Mouse (Mus musculus) urinary bladder, postnatal 25 days (tissue): Measurements from ENCODE around the gene Spsb1.
A peak's percentile ranks its signal among the peaks of the same experiment; 100 is the strongest.

Experiments
- DNase-seq: peaks from one replicate; pipeline ENCODE4 v3.0.0; 2022; ENCODE audit warnings: low spot score

Gene Spsb1

DNA sequence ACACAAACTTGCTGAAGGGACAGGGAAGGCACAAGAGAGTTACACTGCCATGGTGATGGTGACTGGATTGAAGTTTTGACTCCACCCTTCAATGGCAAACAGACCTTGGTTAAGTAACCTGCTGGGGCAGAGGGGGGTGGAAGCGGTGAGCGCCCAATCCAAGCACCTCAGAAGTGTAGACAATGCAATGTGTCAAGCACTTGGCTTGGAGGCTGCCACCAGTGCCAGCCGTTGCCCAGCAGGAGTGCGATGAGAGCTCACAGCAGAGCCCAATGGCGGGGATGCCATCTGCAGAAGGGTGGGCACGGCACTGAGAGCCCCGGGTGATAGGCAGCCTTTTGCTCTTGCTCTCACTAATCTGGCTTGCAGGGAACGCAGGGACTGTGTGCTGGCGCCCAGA is 2.6 kb downstream of the Spsb1 start:
- DNase-seq = no peak

DNA sequence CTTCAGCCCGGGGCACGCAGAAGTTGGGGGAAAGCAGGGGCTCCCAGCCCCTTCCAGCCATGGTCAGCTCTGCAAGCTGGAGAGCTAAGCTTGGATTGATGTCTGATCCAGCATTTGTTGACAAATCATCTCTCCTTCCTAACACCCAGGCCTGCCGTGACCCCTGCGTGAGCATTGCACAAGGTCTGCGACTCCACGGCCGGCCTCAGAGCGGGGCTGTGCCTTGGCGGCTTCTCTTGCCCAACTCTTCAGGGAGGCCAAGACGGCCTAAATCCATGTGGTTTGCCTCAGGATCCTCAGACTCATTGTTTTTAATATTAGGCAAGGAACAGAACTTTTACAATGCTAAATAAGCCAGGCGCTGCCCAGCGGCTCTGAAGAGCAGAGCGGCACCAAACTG is 3.6 kb downstream of the Spsb1 start:
- no peak for DNase-seq

DNA sequence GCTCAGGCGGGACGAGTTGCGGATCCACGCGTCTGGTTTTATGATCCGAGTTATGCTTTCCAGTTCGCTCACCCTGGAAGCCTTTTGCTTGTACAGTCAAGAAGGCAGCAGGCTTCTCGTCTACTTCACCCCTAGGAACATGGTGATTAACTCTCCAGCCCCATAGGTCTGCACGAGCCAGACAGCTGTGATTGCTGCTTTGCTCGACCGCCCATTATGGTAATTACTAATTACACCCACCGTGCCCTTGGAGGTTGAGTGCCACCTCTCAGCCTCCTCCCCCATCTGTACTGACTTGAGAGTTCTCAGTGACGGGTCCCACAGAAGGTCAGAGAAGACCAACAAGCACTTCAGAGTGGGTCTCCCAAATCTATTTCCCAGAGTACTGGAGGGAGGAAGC is 5.2 kb downstream of the Spsb1 start:
- DNase-seq = no peak

DNA sequence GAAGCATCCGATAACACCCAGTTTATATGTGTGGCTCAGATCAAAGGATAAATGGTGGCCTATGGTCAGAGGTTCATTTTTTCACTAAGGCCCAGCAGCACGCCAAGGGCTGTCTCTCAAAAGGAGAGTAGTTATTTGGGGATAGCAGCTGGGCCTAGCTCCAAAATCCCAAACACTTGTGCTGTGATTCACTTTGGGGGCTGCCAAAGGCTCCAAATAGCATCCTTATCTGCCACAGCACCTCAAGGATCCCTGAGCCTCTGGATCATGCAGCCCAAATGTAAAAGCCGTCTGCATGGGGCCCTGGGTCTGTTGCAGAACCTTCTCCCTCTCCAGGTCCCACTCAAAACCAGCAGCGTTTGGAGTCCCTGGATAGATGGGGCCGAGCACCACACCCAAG is 6.7 kb downstream of the Spsb1 start:
- DNase-seq = no peak

DNA sequence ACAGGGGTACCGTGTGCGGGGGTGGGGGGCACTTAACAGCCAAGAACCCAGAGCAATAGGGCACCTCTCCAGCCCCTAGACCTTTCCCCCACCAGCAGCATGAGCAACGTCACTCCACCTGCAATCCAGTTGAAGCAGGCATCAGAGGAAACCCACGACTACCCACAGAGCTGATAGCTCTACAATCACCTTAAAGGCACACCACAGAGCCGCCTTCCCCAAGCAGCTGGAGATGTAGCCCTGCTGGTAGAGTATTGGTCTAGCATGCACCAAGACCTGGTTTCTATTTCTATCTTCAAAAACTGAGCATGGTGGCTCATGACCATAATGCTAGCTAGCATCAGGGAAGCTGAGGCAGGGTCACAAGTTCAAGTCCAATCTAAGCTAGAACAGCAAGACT is 7.4 kb downstream of the Spsb1 start:
- DNase-seq = no peak

DNA sequence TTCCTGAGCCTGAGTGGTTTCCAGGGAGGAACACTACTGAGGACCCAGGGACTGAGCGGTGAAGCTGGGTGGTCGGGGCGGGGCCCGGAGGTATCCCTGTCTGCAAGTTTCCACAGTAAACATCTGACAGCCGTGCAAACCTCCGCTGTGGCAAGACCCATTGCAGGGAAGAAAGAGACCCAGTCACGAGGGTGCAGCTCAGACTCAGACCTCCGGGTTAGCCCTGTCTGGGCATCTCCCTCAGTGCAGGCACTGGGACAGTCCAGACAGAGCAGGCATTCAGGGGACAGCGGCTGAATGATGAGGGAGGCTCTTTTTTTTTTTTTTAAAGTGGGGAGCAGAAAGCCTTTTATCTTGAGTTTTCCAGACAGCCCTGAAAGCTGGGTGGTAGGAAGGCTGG is 9.6 kb downstream of the Spsb1 start:
- DNase-seq = no peak

DNA sequence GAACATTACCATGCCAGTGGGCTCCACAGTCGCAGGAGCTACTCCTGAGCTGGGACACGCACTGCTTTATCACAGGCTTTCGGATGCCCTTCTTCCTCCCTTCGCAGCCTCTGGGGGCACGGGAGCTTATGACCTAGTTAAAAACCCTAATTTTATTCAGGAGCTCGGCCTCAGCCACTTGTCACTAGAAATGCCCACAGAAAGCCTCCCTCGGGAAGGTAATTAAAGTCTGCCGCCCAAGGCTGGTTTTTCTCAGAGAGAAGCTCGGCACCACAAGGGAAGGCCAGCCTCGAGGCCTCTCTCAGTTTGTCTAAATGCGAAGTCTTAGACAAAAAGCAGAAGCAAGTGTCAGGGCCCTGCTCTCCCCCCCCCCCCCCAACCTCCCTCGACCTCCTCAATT is 10.6 kb downstream of the Spsb1 start:
- DNase-seq = no peak

DNA sequence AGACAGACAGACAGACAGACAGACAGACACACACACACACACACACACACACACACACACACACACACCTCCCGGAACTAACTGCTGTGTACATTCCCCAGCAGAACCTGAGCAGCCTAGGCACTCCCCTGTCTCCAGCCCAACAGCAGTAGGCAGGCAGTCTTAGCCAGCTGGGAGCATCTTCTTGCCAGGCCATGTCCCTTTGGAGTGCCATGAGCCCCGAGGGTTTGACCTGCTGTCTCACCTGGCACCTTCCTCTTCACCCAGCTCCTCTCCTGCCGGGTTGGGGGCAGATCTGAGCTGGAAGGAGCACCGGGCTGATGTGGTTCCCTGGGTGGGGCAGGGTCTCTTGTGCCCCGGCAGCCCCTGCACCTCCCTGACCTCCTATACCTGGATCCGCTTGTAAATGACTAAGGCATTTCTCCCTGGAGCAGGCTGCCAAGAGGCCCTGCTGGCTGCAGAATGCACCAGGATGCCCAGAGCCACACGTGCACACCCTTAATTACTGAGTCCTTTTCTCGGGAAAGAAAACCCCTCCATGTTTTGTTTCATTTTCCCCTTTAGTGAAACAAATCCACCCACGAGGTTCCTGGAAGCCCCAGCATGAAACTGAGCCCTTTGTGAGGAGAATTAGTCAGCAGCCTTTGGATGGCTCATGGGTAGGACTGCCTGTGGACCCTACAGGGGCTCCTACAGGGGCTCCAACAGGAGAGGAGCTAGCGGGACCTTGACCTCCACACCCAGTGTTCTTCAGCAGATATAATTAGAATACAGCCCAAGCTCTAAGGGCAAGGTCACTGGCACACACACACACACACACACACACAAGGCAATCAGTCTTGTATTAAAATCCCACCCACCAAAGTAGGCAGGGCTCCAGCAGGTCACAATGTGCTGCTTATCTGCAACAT is 11.8 kb downstream of the Spsb1 start:
- DNase-seq = no peak

DNA sequence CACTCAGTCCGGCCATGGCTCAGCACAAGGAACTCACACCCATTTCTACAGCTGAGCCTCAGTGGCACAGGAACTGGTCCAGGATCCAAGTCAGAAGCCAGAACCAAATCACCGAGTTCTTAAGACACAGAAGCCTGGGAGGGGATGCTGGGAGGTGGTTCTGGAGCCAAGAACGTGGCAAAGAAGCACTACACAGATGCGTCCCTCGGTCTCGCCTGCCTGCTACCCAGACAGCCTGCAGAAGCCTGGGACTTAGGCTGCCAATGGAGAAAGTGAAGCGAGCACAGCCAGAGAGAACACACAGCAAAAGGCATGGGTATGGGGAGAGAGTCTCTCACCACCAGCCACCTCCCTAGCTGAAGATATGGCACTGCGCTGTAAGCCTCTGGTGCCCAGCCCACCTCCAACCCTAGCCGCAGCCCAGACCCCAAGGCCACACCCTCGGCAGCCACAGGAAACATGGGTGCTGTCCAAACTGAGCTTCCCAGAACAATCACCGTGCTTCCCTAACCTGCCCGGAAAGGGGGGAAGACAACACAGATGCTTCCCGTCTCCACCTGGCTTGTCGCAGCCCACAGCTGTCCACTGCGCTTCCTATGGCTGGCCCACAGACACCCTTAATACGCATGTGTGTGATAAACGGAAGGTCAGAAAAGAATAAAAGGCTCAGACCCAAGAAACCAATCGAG is 13.6 kb downstream of the Spsb1 start:
- no peak for DNase-seq

DNA sequence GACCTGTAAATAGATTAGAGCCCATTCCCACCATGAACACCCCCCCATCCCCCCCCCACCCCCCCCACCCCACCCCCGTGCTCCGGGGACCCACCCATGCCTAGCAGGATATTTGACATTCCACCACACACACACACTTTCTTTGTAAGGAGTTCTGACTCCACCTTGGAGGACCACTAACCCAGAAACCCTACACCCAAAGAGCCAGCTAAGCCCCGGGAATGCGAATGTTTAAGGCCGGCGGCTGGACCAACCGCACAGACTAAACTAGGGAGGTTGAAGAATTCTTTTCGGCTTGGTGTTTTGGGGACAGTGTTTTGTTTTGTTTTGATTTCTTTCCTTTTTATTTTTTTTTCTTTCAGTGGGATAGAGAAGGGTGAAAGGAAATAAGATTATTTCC is 16.1 kb downstream of the Spsb1 start:
- DNase-seq = no peak

DNA sequence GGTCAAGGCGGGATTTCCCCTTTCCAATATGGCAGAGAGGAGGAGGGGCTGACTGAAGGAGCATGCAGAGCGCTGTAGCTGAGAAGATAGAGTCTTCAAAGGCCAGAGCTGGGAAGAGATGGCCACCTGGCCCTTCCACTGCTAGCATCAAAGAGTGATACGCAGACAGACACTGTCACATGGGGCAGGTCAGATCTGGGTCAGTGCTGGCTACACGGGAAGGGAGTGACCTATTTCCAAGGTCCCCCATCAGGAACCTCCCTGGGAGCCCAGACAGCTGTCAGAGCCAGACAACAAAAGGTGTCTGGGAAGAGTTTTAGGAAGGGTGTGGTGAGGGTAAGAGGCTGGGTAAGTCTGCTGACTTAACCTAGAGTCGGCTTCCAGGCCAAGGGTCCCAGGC is 17.9 kb downstream of the Spsb1 start:
- DNase-seq = no peak

DNA sequence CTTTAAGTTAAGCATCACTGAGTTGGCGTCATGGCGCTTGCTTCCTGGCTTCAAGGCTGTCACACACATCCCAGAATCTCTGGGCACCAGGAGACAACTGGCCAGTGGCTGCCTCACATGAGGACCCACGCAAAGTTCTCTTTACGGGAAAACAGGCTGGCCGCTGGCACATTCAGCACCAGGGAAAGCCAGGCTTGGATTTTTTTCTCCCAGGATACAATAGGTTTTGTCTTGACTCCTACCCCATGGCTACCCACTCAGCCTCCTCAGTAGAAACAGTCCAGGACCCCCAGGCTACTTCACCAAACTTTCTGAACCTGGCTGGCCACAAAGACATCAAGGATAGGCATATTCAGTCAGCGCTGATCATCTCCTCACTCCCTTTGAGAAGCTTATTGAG is 19.4 kb downstream of the Spsb1 start:
- no peak for DNase-seq

DNA sequence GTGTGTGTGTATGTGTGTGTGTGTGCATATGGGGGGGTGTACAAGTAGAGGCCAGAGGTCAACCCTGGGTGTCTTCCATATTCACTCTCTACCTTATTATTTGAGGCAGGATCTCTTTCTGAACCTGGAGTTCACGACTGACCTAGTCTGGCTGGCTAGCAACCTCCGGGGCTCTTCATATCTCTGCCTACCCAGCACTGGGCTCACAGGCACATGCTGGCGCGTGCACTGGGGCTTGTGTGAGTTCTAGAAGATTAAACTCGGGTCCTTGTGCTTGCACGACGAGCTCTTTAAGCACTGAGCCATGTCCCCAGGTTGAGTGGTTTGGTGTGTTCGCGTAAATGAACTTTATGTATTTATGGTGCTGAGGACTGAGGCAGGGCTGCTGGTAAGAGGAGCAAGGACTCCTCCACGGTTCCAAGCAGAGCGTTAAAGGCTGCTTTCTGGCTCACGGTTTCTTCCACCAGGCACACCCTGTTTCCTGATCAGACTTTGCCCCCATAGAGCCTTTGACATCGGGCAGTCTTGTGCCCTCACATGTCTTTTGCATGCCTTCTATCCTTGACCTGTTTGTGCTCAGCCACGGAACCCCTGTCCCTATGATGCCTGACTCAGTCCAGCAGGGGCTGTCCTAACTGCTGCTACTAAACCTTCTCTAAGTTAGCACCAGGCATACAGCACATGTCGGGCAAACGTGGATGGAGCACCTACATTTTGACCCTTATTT is 21.2 kb downstream of the Spsb1 start:
- no peak for DNase-seq

DNA sequence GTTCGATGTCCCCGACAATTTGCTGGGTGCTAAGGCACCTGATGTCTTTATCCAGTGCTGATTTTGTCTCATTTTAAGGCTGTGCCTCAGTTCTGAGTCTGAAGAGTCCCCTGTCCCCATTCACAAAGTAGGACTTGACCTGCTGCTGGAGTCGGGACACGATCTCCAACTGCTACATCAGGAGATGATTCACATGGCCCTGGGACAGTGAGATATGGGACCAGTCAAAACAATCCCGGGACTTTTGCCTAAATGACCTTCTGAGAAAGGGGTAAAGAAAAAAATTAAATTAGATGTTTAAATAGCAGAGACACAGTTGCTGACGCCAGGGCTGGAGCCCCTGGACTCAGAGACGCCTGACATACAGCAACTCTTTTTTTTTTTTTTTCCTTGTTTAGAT is 21.8 kb downstream of the Spsb1 start:
- DNase-seq = no peak

DNA sequence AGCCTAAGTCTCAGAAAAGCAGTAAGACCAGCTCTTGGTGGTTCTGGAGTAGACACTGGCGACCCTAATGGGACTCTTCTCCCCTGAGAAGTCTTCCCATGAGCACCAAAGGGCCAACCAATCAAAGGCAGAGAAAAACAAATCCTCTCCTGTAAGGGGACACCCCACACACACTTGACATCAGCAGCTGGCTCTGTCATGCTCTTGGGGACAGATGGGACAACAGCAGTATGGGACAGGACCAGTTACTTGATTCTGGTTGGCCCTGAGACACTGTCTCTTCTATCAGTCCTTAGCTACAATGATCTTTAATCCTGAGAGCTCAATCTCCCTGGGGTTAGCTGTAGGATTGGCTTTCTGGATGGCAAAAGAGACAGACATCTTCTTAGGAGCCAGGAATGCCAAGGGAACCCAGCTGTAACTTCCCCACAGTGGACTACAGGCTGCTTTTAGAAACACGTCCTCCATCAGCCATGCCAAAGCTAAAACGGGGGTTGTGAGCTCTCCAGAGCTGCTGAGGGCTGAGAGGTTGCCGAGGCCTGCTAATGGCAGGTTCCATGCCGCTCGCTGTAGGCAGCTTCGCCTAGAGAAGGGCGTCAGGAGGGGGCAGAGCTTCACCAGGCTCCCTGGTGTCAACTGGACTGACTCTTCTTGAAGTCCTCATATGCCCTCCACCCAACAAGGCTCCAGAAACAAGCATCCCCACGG is 22.6 kb downstream of the Spsb1 start:
- DNase-seq = no peak

DNA sequence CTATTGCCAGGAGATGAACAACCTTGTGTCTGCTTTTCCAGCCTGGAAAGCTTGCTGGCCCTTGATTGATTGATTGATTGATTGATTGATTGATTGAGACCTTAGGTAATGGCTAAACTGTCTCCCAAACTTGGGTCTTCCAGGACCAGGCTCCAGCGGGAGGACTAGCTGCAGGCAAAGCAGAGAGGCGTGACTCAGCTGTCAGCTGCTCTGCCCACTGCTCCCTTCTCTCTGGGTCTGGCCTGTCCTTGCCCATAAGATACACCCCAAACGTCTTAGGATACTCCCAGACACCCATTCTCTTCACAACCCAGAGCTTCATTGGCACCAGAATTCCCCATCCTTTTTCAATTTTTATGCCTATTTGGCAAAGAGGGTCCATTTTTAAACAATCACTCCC is 24.1 kb downstream of the Spsb1 start:
- DNase-seq = no peak

DNA sequence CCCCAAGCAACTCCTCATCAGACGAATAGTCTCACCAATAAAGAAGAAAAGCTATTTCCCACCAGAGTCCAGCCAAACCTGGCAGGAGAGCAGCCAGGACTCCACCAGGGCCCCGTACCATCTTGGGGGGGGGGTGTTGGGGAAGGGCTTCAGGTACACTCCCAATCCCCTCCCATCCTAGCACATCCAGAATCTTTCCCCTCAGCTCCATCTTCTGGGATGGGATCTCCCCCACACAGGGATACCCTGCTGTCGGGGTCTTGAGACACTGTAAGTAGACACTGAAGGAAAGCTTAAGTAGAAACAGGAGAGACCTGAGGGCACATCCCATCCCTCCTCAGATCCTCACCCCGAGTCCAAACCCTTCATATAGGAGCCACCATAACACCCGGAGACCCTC is 31.8 kb downstream of the Spsb1 start:
- no peak for DNase-seq

DNA sequence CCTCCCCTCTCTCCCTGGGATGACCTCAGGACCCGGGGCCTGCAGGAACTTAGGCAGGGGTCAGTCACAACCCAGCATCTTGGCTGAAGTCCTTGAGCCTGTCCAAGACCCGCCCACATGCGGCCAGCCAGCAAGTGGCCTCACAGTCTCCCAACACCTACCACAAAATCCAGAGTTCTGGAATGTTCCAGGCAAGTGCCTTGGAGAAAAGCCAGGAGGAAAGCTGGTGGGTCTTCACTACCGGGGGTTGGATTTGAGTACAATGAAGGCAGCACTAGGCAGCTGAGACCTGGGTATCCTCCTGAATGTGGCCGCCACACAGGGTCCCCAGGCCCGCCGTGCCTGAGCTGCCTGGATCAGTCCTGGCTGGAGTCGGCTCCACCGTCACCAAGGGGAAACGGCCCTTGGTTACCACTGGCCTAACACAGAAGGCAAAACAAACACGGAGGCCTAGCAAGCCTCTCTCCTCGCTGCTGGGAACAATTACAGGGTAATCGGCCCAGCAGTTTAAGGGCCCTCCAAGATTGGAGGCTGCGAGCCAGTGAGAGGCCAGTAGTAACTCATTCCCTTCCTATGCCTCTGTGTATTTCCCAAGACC is 32.6 kb downstream of the Spsb1 start:
- peak; percentile 29 for DNase-seq

DNA sequence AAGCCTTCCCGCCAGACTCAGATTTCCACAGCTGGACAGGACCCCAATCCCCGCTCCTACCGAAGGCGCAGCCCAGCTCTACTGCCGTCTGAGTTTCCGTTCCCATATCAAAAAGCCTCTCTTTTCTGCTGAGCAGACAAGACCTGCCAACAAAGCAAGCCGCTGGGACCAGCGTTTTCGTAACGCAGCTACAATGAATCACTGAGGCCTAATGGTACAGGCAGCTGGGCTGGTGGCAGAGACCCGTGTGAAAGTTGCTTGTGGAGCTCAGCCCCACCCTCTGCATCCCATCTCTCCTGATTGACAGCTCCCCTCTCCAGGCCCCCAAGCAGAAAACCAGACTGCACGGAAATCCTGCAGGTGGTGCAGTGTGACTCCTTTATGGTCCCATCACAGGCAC is 34.0 kb downstream of the Spsb1 start:
- DNase-seq = no peak

DNA sequence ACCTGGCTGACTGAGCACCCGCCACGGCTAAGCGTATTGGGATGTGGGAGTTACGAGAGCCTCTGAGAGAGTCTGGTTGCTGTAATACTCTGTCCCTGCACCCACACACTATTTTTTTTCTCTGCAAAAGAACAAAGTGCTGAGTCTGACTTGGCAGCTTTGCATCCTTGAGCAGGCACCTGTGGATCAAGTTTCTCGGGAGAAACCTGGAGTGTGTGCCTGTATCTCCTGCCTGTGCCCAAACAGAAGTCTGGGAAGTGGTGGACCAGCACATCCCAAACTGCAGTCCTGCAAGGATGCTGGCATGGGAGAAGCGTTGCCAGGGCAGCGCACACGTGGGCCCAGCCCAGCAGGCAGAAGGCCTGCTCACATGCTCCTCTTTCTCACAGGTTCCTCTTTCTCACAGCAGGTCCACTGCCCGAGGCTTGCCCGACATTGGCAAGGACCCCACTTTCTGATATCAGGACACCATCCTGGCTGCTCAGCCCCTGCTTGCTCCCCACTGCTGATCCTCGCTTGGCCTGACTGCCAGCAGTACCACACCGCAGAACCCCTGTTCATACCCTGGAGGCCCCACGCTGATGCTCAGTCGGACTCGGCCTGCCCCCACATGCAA is 36.3 kb downstream of the Spsb1 start:
- no peak for DNase-seq

DNA sequence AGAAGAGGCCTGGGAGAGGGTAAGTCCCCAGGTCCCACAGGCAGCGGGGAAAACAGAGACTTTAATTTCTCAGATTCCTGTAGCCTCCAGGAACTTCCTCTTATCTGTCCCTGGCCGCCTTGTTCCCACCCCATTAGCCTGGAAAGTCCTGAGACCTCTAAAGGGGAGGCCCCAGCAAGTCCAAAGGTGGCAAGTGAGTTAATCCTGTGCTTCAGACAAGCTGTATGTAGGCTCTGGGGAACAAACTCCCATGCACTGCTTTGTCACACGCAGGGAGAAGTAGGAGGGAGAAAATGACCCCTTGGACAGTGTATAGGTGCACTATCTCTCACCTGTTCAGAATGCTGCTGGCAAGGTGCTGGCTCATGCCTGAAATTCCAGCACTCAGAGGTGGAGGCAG is 38.0 kb downstream of the Spsb1 start:
- no peak for DNase-seq
